Mouse (Mus musculus): Measurements from ENCODE around the gene Gm6793.

Gene Gm6793

DNA sequence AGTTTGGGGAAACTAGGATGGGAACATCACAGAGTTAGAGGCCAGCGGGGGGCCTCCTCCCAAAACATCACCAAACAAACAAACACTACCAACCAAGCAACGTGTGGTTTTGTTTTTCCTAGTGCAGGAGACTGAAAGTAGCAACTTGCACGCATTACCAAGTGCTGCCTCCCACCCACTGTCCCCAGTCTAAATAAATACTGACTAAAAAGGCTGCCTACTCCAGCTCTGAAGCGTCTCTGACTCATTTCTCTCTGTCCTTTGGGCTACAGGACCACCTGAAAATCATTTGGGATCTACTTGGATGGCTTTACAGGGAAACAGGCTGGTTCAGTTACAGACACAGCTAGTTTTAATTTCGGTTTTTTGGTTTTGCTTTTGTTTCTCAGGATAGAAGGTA, 50.5 kb downstream of the Gm6793 start:
- TF ChIP-seq GATA4 (IDR thresholded peaks at IDR 0.05; ENCODE audit: insufficient replicate concordance, low read length), result no peak

DNA sequence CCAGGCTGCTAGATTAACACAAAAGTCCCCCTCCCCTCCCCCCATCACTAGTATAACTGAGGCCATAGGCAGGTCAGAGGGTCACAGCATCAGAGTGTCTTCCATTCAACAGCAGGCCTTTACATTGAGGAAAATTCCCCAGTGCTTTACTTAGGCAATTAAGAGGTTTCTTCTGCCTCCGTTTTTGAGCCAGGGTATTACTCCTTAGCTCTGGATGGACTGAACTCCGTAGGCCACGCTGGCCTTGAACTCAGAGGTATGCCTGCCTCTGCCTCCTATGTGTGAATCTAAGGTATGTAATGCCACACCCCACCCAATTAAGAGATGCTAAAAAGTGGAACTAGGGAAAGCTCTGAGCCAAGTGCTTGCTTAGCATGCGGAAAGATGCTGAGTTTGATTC, 51.3 kb downstream of the Gm6793 start:
- TF ChIP-seq GATA4 (IDR thresholded peaks at IDR 0.05; ENCODE audit: insufficient replicate concordance, low read length), result no peak

Data from liver, adult (tissue).